Mouse (Mus musculus): Measurements from ENCODE around the gene Slc26a10. TPM values are rescaled to one million over a fixed set of nuclear protein-coding genes. Genes with fewer than 3 reads are reported as not detected.

The Slc26a10 gene
- polyA plus RNA-seq, 1 experiment from 2014 or later = 0.52 TPM

- no peak overlapping the region for H3K9ac ChIP-seq (ENCODE audit: low read depth, low read length)
- H3K27me3 ChIP-seq (replicated peaks; ENCODE audit: control insufficient read depth, insufficient read depth, low read length) = no peaks in the 10 kb centered on the region
- H3K4me1 ChIP-seq (replicated peaks; ENCODE audit: control insufficient read depth, insufficient read depth, low read length) = no peaks in the 10 kb centered on the region
- TF ChIP-seq CTCF (IDR thresholded peaks at IDR 0.05; ENCODE audit: low read depth) = no peak
- no peak overlapping the region for H3K27ac ChIP-seq (ENCODE audit: low read depth, low read length)
- H3K4me2 ChIP-seq (replicated peaks; ENCODE audit: low read depth) = no peak overlapping the region
- H3K36me3 ChIP-seq (ENCODE audit: control insufficient read depth, insufficient read depth) = no peaks in the 10 kb centered on the region
- ATAC-seq = peak; percentile 44
- no peaks in the 10 kb centered on the region for H3K9me3 ChIP-seq (ENCODE audit: control insufficient read depth)
- WGBS = 42% methylated on average over 4 of the region's 4 CpGs
- H3K4me3 ChIP-seq (ENCODE audit: low read depth, low read length) = no peak overlapping the region
Observed at GRCm38 (mm10) chr10:127150471-127150872, 30.0 kb downstream of the Slc26a10 start.

- H3K27ac ChIP-seq (ENCODE audit: low read depth, low read length) = no peak overlapping the region
Observed at GRCm38 (mm10) chr10:127147135-127147534, 33.3 kb downstream of the Slc26a10 start.

GRCm38 (mm10) chr10:127145303-127145702 lies 35.1 kb downstream of the Slc26a10 start:
- H3K9me3 ChIP-seq (ENCODE audit: control insufficient read depth) = no peaks in the 10 kb centered on the region
- no peak overlapping the region for H3K4me2 ChIP-seq (replicated peaks; ENCODE audit: low read depth)
- 62% methylated on average over 5 of the region's 5 CpGs for WGBS
- no peaks in the 10 kb centered on the region for H3K4me1 ChIP-seq (replicated peaks; ENCODE audit: control insufficient read depth, insufficient read depth, low read length)
- no peak overlapping the region for H3K9ac ChIP-seq (ENCODE audit: low read depth, low read length)
- no peak for TF ChIP-seq CTCF (IDR thresholded peaks at IDR 0.05; ENCODE audit: low read depth)
- H3K27me3 ChIP-seq (replicated peaks; ENCODE audit: control insufficient read depth, insufficient read depth, low read length) = no peaks in the 10 kb centered on the region
- H3K27ac ChIP-seq (ENCODE audit: low read depth, low read length) = no peak overlapping the region
- no peaks in the 10 kb centered on the region for H3K36me3 ChIP-seq (ENCODE audit: control insufficient read depth, insufficient read depth)
- H3K4me3 ChIP-seq (ENCODE audit: low read depth, low read length) = no peak overlapping the region
- ATAC-seq = no peak

More at GRCm38 (mm10) chr10:127147135-127147534, 33.3 kb downstream of the Slc26a10 start:
- WGBS = 83% methylated on average over 6 of the region's 6 CpGs
- no peak for ATAC-seq
- H3K36me3 ChIP-seq (ENCODE audit: control insufficient read depth, insufficient read depth) = no peaks in the 10 kb centered on the region
- no peaks in the 10 kb centered on the region for H3K27me3 ChIP-seq (replicated peaks; ENCODE audit: control insufficient read depth, insufficient read depth, low read length)
- H3K9ac ChIP-seq (ENCODE audit: low read depth, low read length) = no peak overlapping the region
- H3K4me1 ChIP-seq (replicated peaks; ENCODE audit: control insufficient read depth, insufficient read depth, low read length) = no peaks in the 10 kb centered on the region
- no peaks in the 10 kb centered on the region for H3K9me3 ChIP-seq (ENCODE audit: control insufficient read depth)
- H3K4me3 ChIP-seq (ENCODE audit: low read depth, low read length) = no peak overlapping the region
- TF ChIP-seq CTCF (IDR thresholded peaks at IDR 0.05; ENCODE audit: low read depth) = no peak
- H3K4me2 ChIP-seq (replicated peaks; ENCODE audit: low read depth) = no peak overlapping the region

- no peak overlapping the region for H3K27ac ChIP-seq (ENCODE audit: low read depth, low read length)
Observed at GRCm38 (mm10) chr10:127144536-127144935, 35.9 kb downstream of the Slc26a10 start.

GRCm38 (mm10) chr10:127143228-127143627 lies 37.2 kb downstream of the Slc26a10 start:
- Histone ChIP-seq H3K4me3 (ENCODE audit: low read depth, low read length) (no peak overlapping the region), H3K4me1 (replicated peaks; ENCODE audit: control insufficient read depth, insufficient read depth, low read length) (no peaks in the 10 kb centered on the region), H3K27me3 (replicated peaks; ENCODE audit: control insufficient read depth, insufficient read depth, low read length) (no peaks in the 10 kb centered on the region), H3K27ac (ENCODE audit: low read depth, low read length) (no peak overlapping the region), H3K9ac (ENCODE audit: low read depth, low read length) (no peak overlapping the region), H3K9me3 (ENCODE audit: control insufficient read depth) (no peaks in the 10 kb centered on the region), H3K36me3 (ENCODE audit: control insufficient read depth, insufficient read depth) (no peaks in the 10 kb centered on the region), H3K4me2 (replicated peaks; ENCODE audit: low read depth) (no peak overlapping the region)
- TF ChIP-seq CTCF (IDR thresholded peaks at IDR 0.05; ENCODE audit: low read depth) = no peak
- WGBS = 89% methylated on average over 8 of the region's 8 CpGs
- no peak for ATAC-seq

More at GRCm38 (mm10) chr10:127144536-127144935, 35.9 kb downstream of the Slc26a10 start:
- H3K9me3 ChIP-seq (ENCODE audit: control insufficient read depth) = no peaks in the 10 kb centered on the region
- WGBS = 58% methylated on average over 7 of the region's 7 CpGs
- no peak overlapping the region for H3K9ac ChIP-seq (ENCODE audit: low read depth, low read length)
- no peak for TF ChIP-seq CTCF (IDR thresholded peaks at IDR 0.05; ENCODE audit: low read depth)
- no peaks in the 10 kb centered on the region for H3K27me3 ChIP-seq (replicated peaks; ENCODE audit: control insufficient read depth, insufficient read depth, low read length)
- ATAC-seq = no peak
- H3K36me3 ChIP-seq (ENCODE audit: control insufficient read depth, insufficient read depth) = no peaks in the 10 kb centered on the region
- H3K4me2 ChIP-seq (replicated peaks; ENCODE audit: low read depth) = no peak overlapping the region
- H3K4me1 ChIP-seq (replicated peaks; ENCODE audit: control insufficient read depth, insufficient read depth, low read length) = no peaks in the 10 kb centered on the region
- no peak overlapping the region for H3K4me3 ChIP-seq (ENCODE audit: low read depth, low read length)

GRCm38 (mm10) chr10:127141500-127141899 lies 38.9 kb downstream of the Slc26a10 start:
- Histone ChIP-seq H3K4me3 (ENCODE audit: low read depth, low read length) (no peak overlapping the region), H3K4me1 (replicated peaks; ENCODE audit: control insufficient read depth, insufficient read depth, low read length) (no peaks in the 10 kb centered on the region; the same call in 1 of the 2 replicates), H3K9ac (ENCODE audit: low read depth, low read length) (no peak overlapping the region), H3K27me3 (replicated peaks; ENCODE audit: control insufficient read depth, insufficient read depth, low read length) (no peaks in the 10 kb centered on the region), H3K27ac (ENCODE audit: low read depth, low read length) (no peak overlapping the region), H3K36me3 (ENCODE audit: control insufficient read depth, insufficient read depth) (no peaks in the 10 kb centered on the region), H3K4me2 (replicated peaks; ENCODE audit: low read depth) (no peak overlapping the region), H3K9me3 (ENCODE audit: control insufficient read depth) (no peaks in the 10 kb centered on the region)
- no peak for TF ChIP-seq CTCF (IDR thresholded peaks at IDR 0.05; ENCODE audit: low read depth)
- ATAC-seq = no peak
- 74% methylated on average over 8 of the region's 8 CpGs for WGBS

- 77% methylated on average over 11 of the region's 11 CpGs for WGBS
- ATAC-seq = no peak
- H3K4me2 ChIP-seq (replicated peaks; ENCODE audit: low read depth) = no peak overlapping the region
- H3K9ac ChIP-seq (ENCODE audit: low read depth, low read length) = no peak overlapping the region
- H3K27ac ChIP-seq (ENCODE audit: low read depth, low read length) = no peak overlapping the region
- no peak overlapping the region for H3K4me3 ChIP-seq (ENCODE audit: low read depth, low read length)
- no peaks in the 10 kb centered on the region; the same call in 1 of the 2 replicates for H3K4me1 ChIP-seq (replicated peaks; ENCODE audit: control insufficient read depth, insufficient read depth, low read length)
- no peaks in the 10 kb centered on the region for H3K9me3 ChIP-seq (ENCODE audit: control insufficient read depth)
- TF ChIP-seq CTCF (IDR thresholded peaks at IDR 0.05; ENCODE audit: low read depth) = no peak
- H3K36me3 ChIP-seq (ENCODE audit: control insufficient read depth, insufficient read depth) = no peaks in the 10 kb centered on the region
- H3K27me3 ChIP-seq (replicated peaks; ENCODE audit: control insufficient read depth, insufficient read depth, low read length) = no peaks in the 10 kb centered on the region
Observed at GRCm38 (mm10) chr10:127140971-127141370, 39.5 kb downstream of the Slc26a10 start.
